Mouse (Mus musculus) brain, embryonic 14.5 days (tissue): ENCODE measurements at regions not wholly inside any gene's neighbourhood (a gene's known extent, or its start where the extent isn't known, plus 50 kb on each side); places are given as distances from the start of the nearest gene placed in this dataset.

ENCODE experiments used
- CTCF ChIP-seq: fragments of 200-500 bp; IDR thresholded peaks from 2 replicates; pipeline ENCODE4 v1.5.1; 2012; ENCODE audit warnings: inconsistent platforms, mild to moderate bottlenecking, moderate library complexity, borderline replicate concordance; ENCODE audit not compliant: insufficient read depth, insufficient read length; ENCODE audit errors: extremely low read depth
- POLR2A ChIP-seq: fragments of 200-500 bp; IDR thresholded peaks from 2 replicates; pipeline ENCODE4 v1.6.1; 2012; ENCODE audit warnings: mild to moderate bottlenecking, inconsistent platforms, borderline replicate concordance; ENCODE audit not compliant: poor library complexity, insufficient read depth, insufficient read length, severe bottlenecking; ENCODE audit errors: extremely low read depth

GRCm38 (mm10) chr6:118308586-118308985 is 110.7 kb downstream of the Bms1 start:
- no peak for TF ChIP-seq CTCF
- TF ChIP-seq POLR2A, result no peak
